Mouse (Mus musculus) frontal cortex, postnatal 36 days (tissue): ENCODE results near the gene Aars2.
A peak's percentile ranks its signal among the peaks of the same experiment; 100 is the strongest.

Experiments
- DNase-seq, 2 experiments: peaks; one replicate each; pipeline ENCODE4 v3.0.0; 2022; ENCODE audit warnings: low spot score in 2 of 2

Aars2 gene

GRCm38 (mm10) chr17:45557246-45557824 lies 50.7 kb downstream of the Aars2 start:
- no peak for DNase-seq

GRCm38 (mm10) chr17:45557998-45558862 lies 51.6 kb downstream of the Aars2 start:
- no peak for DNase-seq

GRCm38 (mm10) chr17:45559732-45560525 lies 53.3 kb downstream of the Aars2 start:
- no peak for DNase-seq

GRCm38 (mm10) chr17:45563216-45563615 lies 56.6 kb downstream of the Aars2 start:
- no peak for DNase-seq

GRCm38 (mm10) chr17:45563655-45564530 lies 57.3 kb downstream of the Aars2 start, which contains the start of gene Slc35b2:
Gene Slc35b2 (plus strand): TSS chr17:45563874.
- DNase-seq = peak; percentile 90 to 92

GRCm38 (mm10) chr17:45564531-45565084 lies 58.0 kb downstream of the Aars2 start:
- no peak for DNase-seq

GRCm38 (mm10) chr17:45565103-45565502 lies 58.5 kb downstream of the Aars2 start:
- DNase-seq = no peak

GRCm38 (mm10) chr17:45566031-45566359 lies 59.4 kb downstream of the Aars2 start:
- DNase-seq = no peak

GRCm38 (mm10) chr17:45566360-45567161 lies 59.9 kb downstream of the Aars2 start:
- DNase-seq = no peak

GRCm38 (mm10) chr17:45567162-45567601 lies 60.5 kb downstream of the Aars2 start:
- DNase-seq = peak in 1 of 2 experiments; percentile 52

GRCm38 (mm10) chr17:45568990-45569389 lies 62.3 kb downstream of the Aars2 start:
- DNase-seq = no peak

GRCm38 (mm10) chr17:45569999-45570398 lies 63.4 kb downstream of the Aars2 start:
- no peak for DNase-seq
